Mouse (Mus musculus) embryonic facial prominence, embryonic 14.5 days (tissue): ENCODE results near the gene Smim24. TPM values are rescaled to one million over a fixed set of nuclear protein-coding genes. Genes with fewer than 3 reads are reported as not detected.

Experiments
- ATAC-seq: fragments of 200-750 bp; cut with Nextera tagmentation; 2 replicates; pipeline ENCODE4 v1.8.0; 2017; ENCODE audit warnings: low read depth, moderate number of reproducible peaks, moderate TSS enrichment
- DNase-seq: peaks from one replicate; pipeline ENCODE4 v3.0.0-alpha.2; 2015; ENCODE audit warnings: low spot score
- H3K27ac ChIP-seq: fragments of 300-500 bp; sonication (generic); replicated peaks from 2 replicates; pipeline ENCODE4 v1.5.1; 2014; ENCODE audit warnings: low read depth, mild to moderate bottlenecking, low read length, moderate library complexity
- H3K27me3 ChIP-seq: fragments of 300-500 bp; sonication (generic); replicated peaks from 2 replicates; pipeline ENCODE4 v1.6.1; 2014; ENCODE audit warnings: low read length; ENCODE audit not compliant: control insufficient read depth, insufficient read depth
- H3K36me3 ChIP-seq: fragments of 300-500 bp; sonication (generic); 2 replicates; pipeline ENCODE4 v1.6.1; 2014; ENCODE audit warnings: low read length, mixed read lengths; ENCODE audit not compliant: control insufficient read depth, insufficient read depth
- H3K4me1 ChIP-seq: fragments of 300-500 bp; sonication (generic); 2 replicates; pipeline ENCODE4 v1.6.1; 2014; ENCODE audit warnings: antibody characterized with exemption, low read length; ENCODE audit not compliant: control insufficient read depth, insufficient read depth
- H3K4me2 ChIP-seq: fragments of 300-500 bp; sonication (generic); 2 replicates; pipeline ENCODE4 v1.6.1; 2014; ENCODE audit warnings: low read depth, mild to moderate bottlenecking, low read length, moderate library complexity, mixed read lengths
- H3K4me3 ChIP-seq: fragments of 300-500 bp; sonication (generic); 2 replicates; pipeline ENCODE4 v1.5.1; 2014; ENCODE audit warnings: low read depth, mild to moderate bottlenecking, low read length
- H3K9ac ChIP-seq: fragments of 300-500 bp; sonication (generic); 2 replicates; pipeline ENCODE4 v1.6.1; 2014; ENCODE audit warnings: low read depth, mild to moderate bottlenecking, low read length, moderate library complexity, mixed read lengths
- H3K9me3 ChIP-seq: fragments of 300-500 bp; sonication (generic); 2 replicates; pipeline ENCODE4 v1.6.1; 2016; ENCODE audit warnings: low read length; ENCODE audit not compliant: control insufficient read depth
- WGBS: fragments of 180-500 bp; shearing (Covaris S2); extraction: QIAGEN DNeasy Blood & Tissue Kit; methylation state at CpG from one replicate; pipeline ENCODE4 v1.1.7; 2014; 5-methylcytosine and 5-hydroxymethylcytosine counted together
- polyA plus RNA-seq: library from polyadenylated mRNA; unstranded; fragments of >200 nt; fragmentation: Nextera tagmentation; extraction: Ambion mirVana; gene quantifications from 2 replicates; pipeline ENCODE4 v1.2.1, GENCODE M21; 2014

The Smim24 gene
- polyA plus RNA-seq, 1 experiment from 2014 or later: 3.9 TPM

DNA sequence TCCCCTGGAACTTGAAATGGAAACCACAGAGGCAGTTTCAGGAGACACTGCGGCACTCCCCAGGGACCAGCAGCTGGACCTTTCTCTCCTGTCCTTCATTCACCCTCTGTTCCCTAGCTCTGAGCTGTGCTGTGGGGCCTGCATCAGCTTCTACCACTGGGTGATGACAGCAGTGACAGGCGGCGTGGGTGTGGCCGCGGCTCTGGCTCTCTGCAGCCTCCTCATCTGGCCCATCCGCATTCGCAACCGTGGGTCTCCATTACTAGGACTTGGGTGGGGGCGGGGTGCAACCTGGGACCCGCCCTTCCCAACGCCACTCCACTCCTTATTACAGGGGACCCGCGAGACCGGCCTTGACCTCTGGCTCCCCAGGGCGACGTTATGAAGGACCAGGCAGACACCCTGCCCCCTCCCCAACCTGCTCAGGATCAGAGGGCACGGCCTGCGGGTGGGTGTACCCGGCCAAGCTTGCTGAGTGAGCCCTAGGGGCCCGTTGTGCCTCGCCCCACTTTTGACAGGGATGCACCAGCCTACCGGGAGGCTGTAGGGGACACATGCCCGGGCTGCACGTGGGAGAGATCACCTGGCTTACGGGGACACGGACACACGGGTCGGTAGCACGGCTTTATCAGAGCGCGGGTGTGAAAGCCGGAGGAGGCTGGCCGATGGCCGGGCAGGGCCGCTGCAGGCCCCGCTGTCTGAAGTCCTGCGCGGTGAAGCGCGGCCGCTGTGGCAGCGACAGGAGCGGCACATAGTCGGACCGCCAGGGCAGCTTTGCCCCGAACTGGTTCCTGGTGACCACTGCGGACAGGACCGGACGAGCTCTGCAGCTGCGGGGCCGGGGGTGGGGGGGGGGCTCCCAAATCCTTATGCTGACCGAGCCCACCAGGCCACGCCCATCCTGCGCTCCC is 29.2 kb upstream of the Smim24 start:
- H3K4me2 ChIP-seq: peak overlapping the region; percentile 56
- H3K36me3 ChIP-seq: peaks cover 35% of the 10 kb centered on the region
- 14% methylated on average over 31 of the region's 54 CpGs for WGBS
- H3K9me3 ChIP-seq: no peaks in the 10 kb centered on the region
- H3K9ac ChIP-seq: peak overlapping the region; percentile 55
- no peak for DNase-seq
- ATAC-seq: no peak
- no peak overlapping the region for H3K27ac ChIP-seq
- H3K27me3 ChIP-seq: peaks cover 20% of the 10 kb centered on the region
- peak overlapping the region; percentile 35 for H3K4me3 ChIP-seq
- peaks cover 20% of the 10 kb centered on the region for H3K4me1 ChIP-seq

- peak overlapping the region; percentile 35 for H3K4me3 ChIP-seq
- peaks cover 20% of the 10 kb centered on the region for H3K27me3 ChIP-seq
- DNase-seq (no peak), ATAC-seq (no peak)
- H3K27ac ChIP-seq: no peak overlapping the region
- H3K4me1 ChIP-seq: peaks cover 17% of the 10 kb centered on the region
- peak overlapping the region; percentile 56 for H3K4me2 ChIP-seq
- H3K9ac ChIP-seq: peak overlapping the region; percentile 55
- H3K36me3 ChIP-seq: peaks cover 45% of the 10 kb centered on the region
- 17% methylated on average over 20 of the region's 28 CpGs for WGBS
- H3K9me3 ChIP-seq: no peaks in the 10 kb centered on the region
Measured at GRCm38 (mm10) chr10:81364666-81365065, 28.2 kb upstream of the Smim24 start.

DNA sequence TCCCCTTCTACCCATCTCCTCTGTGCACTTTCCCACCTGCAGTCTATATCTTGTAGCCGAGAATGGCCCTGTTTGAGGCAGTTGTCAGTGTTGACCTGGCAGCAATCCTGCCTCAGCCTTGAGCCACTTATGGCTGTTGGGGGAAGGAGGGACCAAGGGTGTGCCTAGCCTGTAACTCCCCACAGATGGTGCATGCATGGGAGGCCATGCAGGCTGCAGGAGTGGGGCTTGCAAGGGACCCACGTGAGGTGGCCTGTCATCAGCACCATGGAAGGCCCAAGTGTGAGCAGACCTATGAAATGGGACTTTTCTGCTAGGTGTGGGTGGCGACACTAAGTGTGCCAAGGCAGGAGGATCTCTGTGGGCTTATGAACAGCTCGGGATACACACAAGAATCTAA is 27.8 kb upstream of the Smim24 start:
- no peak overlapping the region for H3K4me3 ChIP-seq
- DNase-seq (no peak), ATAC-seq (peak; percentile 10; the same call in 1 of the 2 replicates)
- 28% methylated on average over 4 of the region's 4 CpGs for WGBS
- H3K4me2 ChIP-seq: peak overlapping the region; percentile 56; the same call in 1 of the 2 replicates
- H3K9me3 ChIP-seq: no peaks in the 10 kb centered on the region
- H3K27ac ChIP-seq: no peak overlapping the region
- peaks cover 17% of the 10 kb centered on the region for H3K4me1 ChIP-seq
- peaks cover 49% of the 10 kb centered on the region for H3K36me3 ChIP-seq
- H3K9ac ChIP-seq: no peak overlapping the region
- H3K27me3 ChIP-seq: peaks cover 20% of the 10 kb centered on the region

- ATAC-seq (peak; percentile 16; the same call in 1 of the 2 replicates), DNase-seq (no peak)
- Histone ChIP-seq H3K4me2 (peak within 1 kb of the TSS; percentile 56), H3K4me3 (peak within 1 kb of the TSS; percentile 35), H3K9ac (peak within 1 kb of the TSS; percentile 55; the same call in 1 of the 2 replicates), H3K27ac (no peak within 1 kb of the TSS), H3K4me1 (peaks cover 17% of the 10 kb centered on the region), H3K27me3 (peaks cover 20% of the 10 kb centered on the region), H3K9me3 (no peaks in the 10 kb centered on the region), H3K36me3 (peaks cover 57% of the 10 kb centered on the region)
- WGBS: 22% methylated on average over 12 of the region's 12 CpGs
Measured at GRCm38 (mm10) chr10:81365672-81366476, 27.0 kb upstream of the Smim24 start, which contains the start of gene 4930404N11Rik. TSS of gene 4930404N11Rik (minus strand) at chr10:81365816.

DNA sequence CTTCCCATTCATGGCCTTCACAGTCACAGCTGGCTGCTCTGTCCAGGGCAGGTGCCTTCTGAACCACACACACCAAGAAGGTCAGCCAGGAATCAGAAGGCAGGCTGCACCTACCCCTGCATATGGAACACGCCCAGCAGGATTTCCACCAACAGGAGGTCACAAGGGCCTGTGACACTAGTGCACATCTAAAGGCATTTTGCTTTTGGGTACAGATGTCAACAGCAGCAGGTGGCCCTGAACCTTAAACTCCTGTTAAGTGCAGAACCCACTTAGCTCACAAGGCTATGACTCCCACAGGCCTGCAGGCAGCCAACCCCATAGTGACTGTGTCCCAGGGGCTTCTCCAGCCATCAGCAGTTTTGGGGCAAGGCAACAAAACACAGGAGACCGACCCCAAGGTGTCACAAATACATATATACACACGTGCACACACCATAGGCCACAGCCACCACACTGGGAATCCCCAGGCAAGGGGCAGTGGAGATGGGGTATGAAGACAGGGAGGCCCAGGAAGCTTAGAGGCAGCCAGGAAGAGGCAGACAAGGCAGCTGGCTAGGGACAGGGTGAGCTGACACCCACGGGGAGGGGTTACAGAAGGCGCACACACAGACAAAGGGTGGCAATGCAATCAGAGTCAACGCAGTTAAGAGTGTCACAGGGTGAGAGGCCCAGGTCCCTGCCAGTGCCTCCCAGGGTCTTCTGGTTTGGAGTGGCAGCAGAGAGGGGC is 26.2 kb upstream of the Smim24 start:
- H3K4me3 ChIP-seq: no peak overlapping the region
- no peak overlapping the region for H3K9ac ChIP-seq
- 74% methylated on average over 5 of the region's 6 CpGs for WGBS
- H3K9me3 ChIP-seq: no peaks in the 10 kb centered on the region
- no peak overlapping the region for H3K4me2 ChIP-seq
- DNase-seq (no peak), ATAC-seq (no peak)
- peaks cover 20% of the 10 kb centered on the region for H3K27me3 ChIP-seq
- peaks cover 65% of the 10 kb centered on the region for H3K36me3 ChIP-seq
- no peak overlapping the region for H3K27ac ChIP-seq
- H3K4me1 ChIP-seq: peaks cover 17% of the 10 kb centered on the region

GRCm38 (mm10) chr10:81367207-81367495 is 25.7 kb upstream of the Smim24 start:
- Histone ChIP-seq H3K27me3 (peaks cover 20% of the 10 kb centered on the region), H3K4me1 (peaks cover 17% of the 10 kb centered on the region), H3K9me3 (no peaks in the 10 kb centered on the region), H3K36me3 (peaks cover 68% of the 10 kb centered on the region), H3K27ac (no peak overlapping the region), H3K4me3 (no peak overlapping the region), H3K4me2 (no peak overlapping the region), H3K9ac (no peak overlapping the region)
- no peak for ATAC-seq
- WGBS: 79% methylated on average over 6 of the region's 6 CpGs
- no peak for DNase-seq

GRCm38 (mm10) chr10:81375322-81375721 is 17.5 kb upstream of the Smim24 start:
- Histone ChIP-seq H3K27ac (no peak overlapping the region), H3K4me3 (no peak overlapping the region), H3K27me3 (no peaks in the 10 kb centered on the region), H3K4me2 (no peak overlapping the region), H3K36me3 (peaks cover 47% of the 10 kb centered on the region), H3K9ac (no peak overlapping the region), H3K4me1 (peaks cover 17% of the 10 kb centered on the region), H3K9me3 (no peaks in the 10 kb centered on the region)
- WGBS: 95% methylated on average over 10 of the region's 10 CpGs
- DNase-seq (no peak), ATAC-seq (no peak)
